In genomic region chr13:7475661-7476060, GRCm38 (mm10) we compare ENCODE assay signal across 23 mouse cellular contexts.
A peak's percentile ranks its signal among the peaks of the same experiment; 100 is the strongest.
DNase-seq lines count a peak whose midpoint lies in the region; ATAC-seq and TF ChIP-seq lines count a peak whose summit lies in the region.
"Had no signal": no experiment of that assay in that cellular context is flagged by ENCODE, and none has a peak within 500 bp of the region (broad histone marks: within the 10 kb centered on the region; RNA-seq: fewer than 3 reads in every experiment).

No protein-coding gene starts in this region.

- H3K9me3 ChIP-seq in embryonic facial prominence, embryonic 14.5 days (ENCODE audit: control insufficient read depth, low read length), result no peaks in the 10 kb centered on the region
- no peaks in the 10 kb centered on the region for H3K9me3 ChIP-seq in embryonic facial prominence, embryonic 10.5 days
- no peaks in the 10 kb centered on the region for H3K9me3 ChIP-seq in midbrain, embryonic 15.5 days
- no peaks in the 10 kb centered on the region for H3K9me3 ChIP-seq in hindbrain, embryonic 13.5 days
- H3K9me3 ChIP-seq: embryonic facial prominence, embryonic 12.5 days; forebrain, embryonic 12.5 days; forebrain, embryonic 15.5 days; hindbrain, embryonic 12.5 days had no signal

- H3K4me3 ChIP-seq in embryonic facial prominence, embryonic 14.5 days (ENCODE audit: low read depth, low read length), result no peak overlapping the region
- no peak overlapping the region for H3K4me3 ChIP-seq in embryonic facial prominence, embryonic 10.5 days
- no peak overlapping the region for H3K4me3 ChIP-seq in midbrain, embryonic 15.5 days
- no peak overlapping the region for H3K4me3 ChIP-seq in hindbrain, embryonic 13.5 days
- H3K4me3 ChIP-seq: embryonic facial prominence, embryonic 12.5 days; erythroblast, embryonic 14.5 days; forebrain, embryonic 12.5 days; forebrain, embryonic 15.5 days; heart, adult 2 months; hindbrain, embryonic 12.5 days had no signal

- H3K27ac ChIP-seq in embryonic facial prominence, embryonic 14.5 days (replicated peaks; ENCODE audit: low read depth, low read length), result no peak overlapping the region
- no peak overlapping the region for H3K27ac ChIP-seq in embryonic facial prominence, embryonic 10.5 days (replicated peaks)
- H3K27ac ChIP-seq in midbrain, embryonic 15.5 days, result no peak overlapping the region
- no peak overlapping the region for H3K27ac ChIP-seq in hindbrain, embryonic 13.5 days
- H3K27ac ChIP-seq: embryonic facial prominence, embryonic 12.5 days; forebrain, embryonic 12.5 days; forebrain, embryonic 15.5 days; heart, adult 2 months; hindbrain, embryonic 12.5 days had no signal

- no peaks in the 10 kb centered on the region for H3K36me3 ChIP-seq in embryonic facial prominence, embryonic 14.5 days (ENCODE audit: control insufficient read depth, insufficient read depth, low read length)
- H3K36me3 ChIP-seq in embryonic facial prominence, embryonic 10.5 days (replicated peaks), result no peaks in the 10 kb centered on the region
- no peaks in the 10 kb centered on the region for H3K36me3 ChIP-seq in midbrain, embryonic 15.5 days (replicated peaks)
- no peaks in the 10 kb centered on the region for H3K36me3 ChIP-seq in hindbrain, embryonic 13.5 days
- H3K36me3 ChIP-seq: embryonic facial prominence, embryonic 12.5 days; forebrain, embryonic 12.5 days; forebrain, embryonic 15.5 days; hindbrain, embryonic 12.5 days had no signal

- H3K9ac ChIP-seq in embryonic facial prominence, embryonic 14.5 days (ENCODE audit: low read depth, low read length), result no peak overlapping the region
- H3K9ac ChIP-seq in midbrain, embryonic 15.5 days, result no peak overlapping the region
- no peak overlapping the region for H3K9ac ChIP-seq in hindbrain, embryonic 13.5 days
- H3K9ac ChIP-seq: embryonic facial prominence, embryonic 12.5 days; forebrain, embryonic 12.5 days; forebrain, embryonic 15.5 days; hindbrain, embryonic 12.5 days had no signal

- ATAC-seq in embryonic facial prominence, embryonic 14.5 days (ENCODE audit: low read depth), result no peak
- peak; percentile 67; the same call in 1 of the 2 replicates for ATAC-seq in midbrain, embryonic 15.5 days (replicated peaks)
- no peak for ATAC-seq in hindbrain, embryonic 13.5 days (ENCODE audit: low FRiP score)
- ATAC-seq: forebrain, embryonic 15.5 days; hindbrain, embryonic 16.5 days; Patski had no signal

- no peak for TF ChIP-seq CTCF in brain, embryonic 14.5 days (IDR thresholded peaks at IDR 0.05; ENCODE audit: borderline replicate concordance, extremely low read depth, insufficient read depth, insufficient read length)

- no peaks in the 10 kb centered on the region for H3K4me1 ChIP-seq in embryonic facial prominence, embryonic 14.5 days (ENCODE audit: control insufficient read depth, insufficient read depth, low read length)
- no peaks in the 10 kb centered on the region for H3K4me1 ChIP-seq in embryonic facial prominence, embryonic 10.5 days
- H3K4me1 ChIP-seq in midbrain, embryonic 15.5 days, result no peaks in the 10 kb centered on the region
- no peaks in the 10 kb centered on the region for H3K4me1 ChIP-seq in hindbrain, embryonic 13.5 days (replicated peaks)
- H3K4me1 ChIP-seq: embryonic facial prominence, embryonic 12.5 days; forebrain, embryonic 12.5 days; forebrain, embryonic 15.5 days; hindbrain, embryonic 12.5 days had no signal

- peak; percentile 1 for DNase-seq in embryonic facial prominence, embryonic 14.5 days (ENCODE audit: low spot score)
- DNase-seq in embryonic facial prominence, embryonic 10.5 days (ENCODE audit: low spot score), result no peak
- peak; percentile 38 for DNase-seq in brain, embryonic 14.5 days (ENCODE audit: low read depth)
- DNase-seq in retina, postnatal 1 day, result peak; percentile 63
- DNase-seq in frontal cortex, postnatal 25 days (ENCODE audit: low spot score in 2 of 2), result no peak
- no peak for DNase-seq in lung, postnatal 25 days (ENCODE audit: low spot score)
- DNase-seq: adrenal gland, postnatal 14 days; cerebellum, adult 18-20 months; cerebellum, adult 9-10 months; cerebellum, postnatal 14 days; gastrocnemius, postnatal 10 days; gastrocnemius, postnatal 36 days; heart, adult 2 months had no signal

- H3K4me2 ChIP-seq in embryonic facial prominence, embryonic 14.5 days (ENCODE audit: low read depth, low read length), result no peak overlapping the region
- no peak overlapping the region for H3K4me2 ChIP-seq in midbrain, embryonic 15.5 days
- H3K4me2 ChIP-seq in hindbrain, embryonic 13.5 days, result no peak overlapping the region
- H3K4me2 ChIP-seq: embryonic facial prominence, embryonic 12.5 days; forebrain, embryonic 12.5 days; forebrain, embryonic 15.5 days; heart, embryonic 11.5 days; hindbrain, embryonic 12.5 days had no signal

- WGBS in embryonic facial prominence, embryonic 14.5 days, result 70% methylated on average over 4 of the region's 4 CpGs
- 83% methylated on average over 4 of the region's 4 CpGs for WGBS in embryonic facial prominence, embryonic 10.5 days
- WGBS in midbrain, embryonic 15.5 days, result 39% methylated on average over 4 of the region's 4 CpGs
- WGBS in hindbrain, embryonic 13.5 days, result 81% methylated on average over 4 of the region's 4 CpGs

- no peak for TF ChIP-seq POLR2A in brain, embryonic 14.5 days (IDR thresholded peaks at IDR 0.05; ENCODE audit: borderline replicate concordance, extremely low read depth, insufficient read depth, insufficient read length, poor library complexity, severe bottlenecking)

- H3K27me3 ChIP-seq in embryonic facial prominence, embryonic 14.5 days (replicated peaks; ENCODE audit: control insufficient read depth, insufficient read depth, low read length), result no peaks in the 10 kb centered on the region
- H3K27me3 ChIP-seq in embryonic facial prominence, embryonic 10.5 days (replicated peaks; ENCODE audit: low read depth, poor library complexity, severe bottlenecking), result no peaks in the 10 kb centered on the region
- H3K27me3 ChIP-seq in midbrain, embryonic 15.5 days (replicated peaks), result no peaks in the 10 kb centered on the region
- H3K27me3 ChIP-seq in hindbrain, embryonic 13.5 days, result no peaks in the 10 kb centered on the region
- H3K27me3 ChIP-seq: embryonic facial prominence, embryonic 12.5 days; forebrain, embryonic 12.5 days; forebrain, embryonic 15.5 days; hindbrain, embryonic 12.5 days; Patski had no signal

Comparison
In these comparisons a context has a peak if more than half of its experiments do, and no peak if none do; other contexts are left out.
1. DNase-seq: peak in embryonic facial prominence, embryonic 14.5 days (single experiment), brain, embryonic 14.5 days (single experiment) and retina, postnatal 1 day (single experiment); none in embryonic facial prominence, embryonic 10.5 days (single experiment), frontal cortex, postnatal 25 days (0 of 2) and lung, postnatal 25 days (single experiment).